Mouse (Mus musculus) fibroblast of lung, adult 2 months (primary cell): Measurements from ENCODE around the gene Adcy7.

Source experiments
- DNase-seq: peaks from one replicate; pipeline ENCODE4 v3.0.0-alpha.2; 2011; ENCODE audit warnings: low read depth

Gene Adcy7

GRCm38 (mm10) chr8:88273051-88273430 lies 838 bp downstream of the Adcy7 start:
- no peak for DNase-seq

GRCm38 (mm10) chr8:88274090-88274489 lies 1.9 kb downstream of the Adcy7 start:
- no peak for DNase-seq

- DNase-seq: no peak
Observed at GRCm38 (mm10) chr8:88279220-88279619, 7.0 kb downstream of the Adcy7 start.

DNA sequence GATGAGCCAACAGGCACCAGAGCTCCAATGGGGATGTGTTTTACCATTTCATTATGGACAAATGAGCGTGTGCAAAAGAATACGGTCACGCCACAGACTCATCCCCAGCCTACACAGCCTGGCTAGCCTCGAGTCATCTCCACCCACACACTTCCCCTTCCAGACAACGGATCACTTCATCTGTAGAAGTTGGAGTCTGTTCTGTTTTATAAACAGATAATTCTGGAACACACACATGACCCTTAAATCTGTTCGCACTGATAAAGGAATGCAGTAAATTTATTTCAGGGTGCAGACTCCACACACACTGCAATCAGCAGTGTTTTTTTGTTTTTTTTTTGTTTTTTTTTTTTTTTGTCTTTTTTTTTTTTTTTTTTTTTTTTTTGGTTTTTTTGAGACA lies 7.5 kb downstream of the Adcy7 start:
- DNase-seq: no peak

- DNase-seq: no peak
Observed at GRCm38 (mm10) chr8:88280904-88281303, 8.7 kb downstream of the Adcy7 start.

GRCm38 (mm10) chr8:88282684-88283083 lies 10.5 kb downstream of the Adcy7 start:
- peak; percentile 93 for DNase-seq

DNA sequence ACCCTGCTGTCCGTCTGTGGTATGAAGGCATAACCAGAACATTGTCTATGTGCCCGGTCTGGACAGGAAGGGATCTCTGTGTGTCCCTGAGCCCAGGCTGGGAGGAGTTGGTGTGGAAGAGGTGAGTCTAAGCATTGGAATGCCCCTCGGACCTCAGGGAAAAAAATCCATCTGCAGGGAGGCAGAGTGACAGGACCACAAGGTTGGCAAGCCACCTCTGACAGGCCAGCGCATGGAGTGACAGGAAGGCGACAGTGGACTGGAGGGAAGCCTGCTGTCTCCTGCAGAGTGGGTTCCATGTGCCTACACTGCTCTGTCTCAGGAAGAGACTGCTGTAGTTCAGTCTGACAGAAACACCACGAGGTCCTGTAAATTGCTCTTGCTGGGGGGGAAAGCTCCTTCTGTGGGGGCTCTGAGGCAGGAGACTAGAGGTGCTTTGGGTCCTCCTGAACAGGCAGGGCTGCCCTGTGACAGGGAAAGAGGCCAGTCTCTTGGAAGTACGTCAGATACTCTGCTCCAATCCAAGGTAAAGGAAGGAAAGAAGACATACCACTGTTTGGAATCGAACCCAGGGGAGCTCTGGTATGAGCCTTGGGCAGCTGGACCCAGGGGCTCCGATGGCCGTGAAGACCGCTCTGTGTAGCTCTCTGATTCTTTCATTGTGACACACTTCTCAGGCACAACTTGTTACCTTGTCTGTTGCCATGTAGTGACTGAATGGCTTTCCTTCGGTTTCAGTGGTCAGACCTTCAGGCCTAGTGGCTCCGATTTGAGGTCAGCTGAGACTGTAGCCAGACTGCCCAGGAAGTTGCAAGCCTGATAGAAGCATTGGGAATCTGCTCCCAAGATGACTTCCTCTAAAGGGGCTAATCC lies 11.3 kb downstream of the Adcy7 start:
- peak; percentile 56 for DNase-seq

GRCm38 (mm10) chr8:88284738-88285137 lies 12.5 kb downstream of the Adcy7 start:
- DNase-seq: peak; percentile 60

- DNase-seq: no peak
Observed at GRCm38 (mm10) chr8:88285469-88286356, 13.5 kb downstream of the Adcy7 start.

DNA sequence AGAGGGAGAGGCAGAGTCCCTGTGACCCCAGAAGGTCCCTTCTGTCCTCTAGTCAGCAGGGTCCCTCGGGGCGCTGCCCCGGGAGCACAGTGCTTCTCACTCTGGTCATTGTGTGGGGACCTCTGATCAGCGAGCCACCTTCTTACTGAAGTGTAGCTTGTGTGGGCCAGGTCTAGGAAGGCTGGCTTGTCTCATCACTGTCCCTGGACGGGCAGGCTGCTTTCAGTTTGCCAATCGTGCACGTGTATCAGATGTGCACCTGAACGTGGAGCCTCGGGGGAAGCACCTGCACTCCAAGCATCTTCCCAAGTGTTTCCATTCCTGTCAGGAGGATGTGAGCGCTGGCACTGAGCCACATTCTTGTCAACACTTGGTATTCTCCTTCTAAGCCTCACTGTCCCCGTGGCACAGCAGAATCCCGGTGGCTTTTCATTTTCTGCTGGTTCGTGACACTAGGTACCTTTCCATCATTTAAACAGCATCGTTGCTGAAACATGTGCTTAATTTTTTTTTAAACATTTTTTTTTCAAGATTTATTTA lies 14.3 kb downstream of the Adcy7 start:
- DNase-seq: no peak

DNA sequence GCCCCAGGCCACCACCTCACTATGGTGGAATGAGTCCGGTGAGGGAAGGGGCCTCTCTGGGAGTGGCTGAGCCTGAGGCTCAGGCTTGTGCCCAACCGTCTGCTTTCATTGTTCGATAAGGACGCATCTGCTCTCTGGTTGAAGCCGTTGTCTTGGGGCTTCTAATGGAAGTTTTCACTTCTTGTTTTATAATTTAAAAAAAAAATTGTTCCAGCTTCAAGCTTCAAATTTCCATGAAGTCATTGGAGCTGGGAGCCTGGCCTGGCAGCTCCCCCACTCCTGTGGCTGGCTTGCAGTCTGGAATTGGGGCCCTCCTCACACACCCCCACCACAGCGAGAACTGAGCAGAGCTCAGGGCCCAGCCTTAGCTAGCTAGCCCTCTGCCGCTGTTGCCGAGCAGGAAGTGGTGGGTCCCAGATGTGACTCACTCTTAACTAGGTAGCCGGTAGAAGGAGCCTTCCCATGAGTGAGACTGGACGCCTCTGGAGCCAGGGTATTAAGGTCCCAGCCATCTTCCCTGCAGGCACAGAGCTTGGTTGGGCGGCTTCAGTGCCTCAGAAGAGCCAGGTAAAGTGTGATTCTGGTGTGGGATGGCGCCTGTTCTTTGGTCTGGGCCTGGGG lies 16.5 kb downstream of the Adcy7 start:
- peak; percentile 63 for DNase-seq

DNA sequence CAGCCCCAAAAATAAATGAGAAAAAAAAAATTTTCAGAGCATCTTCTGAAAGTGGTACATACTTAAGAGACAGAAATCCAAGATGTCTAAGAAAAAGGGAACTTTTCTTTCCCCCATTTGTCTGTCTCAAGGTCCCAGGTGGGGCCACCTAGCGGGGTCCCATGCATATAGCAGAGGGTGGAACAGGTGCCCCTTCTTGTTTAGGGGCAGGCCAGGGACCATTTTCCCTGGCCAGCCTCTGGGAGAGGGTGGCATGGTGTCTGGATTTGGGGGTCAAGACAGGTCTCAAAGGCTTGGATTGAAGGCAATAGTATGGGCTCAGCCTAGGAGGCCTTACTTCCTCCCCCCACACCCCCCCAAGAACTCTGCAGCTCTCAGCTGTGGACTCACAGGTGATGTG lies 17.7 kb downstream of the Adcy7 start:
- DNase-seq: no peak

GRCm38 (mm10) chr8:88290326-88291304 lies 18.4 kb downstream of the Adcy7 start:
- DNase-seq: no peak

DNA sequence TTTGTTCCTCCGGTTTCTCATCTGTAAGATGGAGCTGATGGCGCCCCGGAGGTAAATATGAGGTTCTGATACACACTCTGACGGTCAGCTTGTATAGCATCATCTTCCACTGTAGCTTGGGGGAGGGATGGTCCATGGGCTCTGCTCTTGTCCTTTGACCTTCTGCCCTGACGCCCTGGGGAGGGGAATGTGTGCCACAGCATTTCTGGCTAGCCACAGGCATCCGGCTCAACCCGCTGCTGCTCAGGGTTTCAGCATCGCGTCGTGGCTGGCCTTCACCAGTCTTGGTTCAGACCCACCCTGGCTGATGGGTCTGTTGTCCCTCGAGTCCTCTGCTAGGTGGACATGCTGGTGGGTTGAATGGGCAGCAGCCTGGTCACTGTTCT lies 19.1 kb downstream of the Adcy7 start:
- no peak for DNase-seq

DNA sequence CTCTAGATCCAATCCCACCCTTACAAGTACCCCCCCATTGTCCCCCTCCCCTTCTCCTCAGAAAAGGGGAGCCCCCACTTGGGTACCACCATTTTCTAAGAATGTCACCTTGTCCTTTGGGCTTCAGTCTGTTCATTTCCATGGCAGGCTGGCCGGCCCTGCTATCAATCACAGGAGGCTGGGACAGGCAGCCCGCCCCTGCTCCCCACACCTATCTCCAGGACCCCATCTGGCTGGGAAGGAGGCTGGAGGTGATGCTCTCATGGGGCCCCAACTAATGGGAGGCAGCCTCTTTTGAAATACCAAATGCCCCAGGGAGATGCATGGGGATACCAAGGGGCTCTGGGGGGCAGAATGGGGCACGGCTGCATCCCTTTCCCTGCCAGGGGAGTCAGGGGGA lies 20.7 kb downstream of the Adcy7 start:
- DNase-seq: no peak

GRCm38 (mm10) chr8:88293590-88294356 lies 21.6 kb downstream of the Adcy7 start:
- DNase-seq: no peak

- no peak for DNase-seq
Observed at GRCm38 (mm10) chr8:88294977-88295376, 22.8 kb downstream of the Adcy7 start.

DNA sequence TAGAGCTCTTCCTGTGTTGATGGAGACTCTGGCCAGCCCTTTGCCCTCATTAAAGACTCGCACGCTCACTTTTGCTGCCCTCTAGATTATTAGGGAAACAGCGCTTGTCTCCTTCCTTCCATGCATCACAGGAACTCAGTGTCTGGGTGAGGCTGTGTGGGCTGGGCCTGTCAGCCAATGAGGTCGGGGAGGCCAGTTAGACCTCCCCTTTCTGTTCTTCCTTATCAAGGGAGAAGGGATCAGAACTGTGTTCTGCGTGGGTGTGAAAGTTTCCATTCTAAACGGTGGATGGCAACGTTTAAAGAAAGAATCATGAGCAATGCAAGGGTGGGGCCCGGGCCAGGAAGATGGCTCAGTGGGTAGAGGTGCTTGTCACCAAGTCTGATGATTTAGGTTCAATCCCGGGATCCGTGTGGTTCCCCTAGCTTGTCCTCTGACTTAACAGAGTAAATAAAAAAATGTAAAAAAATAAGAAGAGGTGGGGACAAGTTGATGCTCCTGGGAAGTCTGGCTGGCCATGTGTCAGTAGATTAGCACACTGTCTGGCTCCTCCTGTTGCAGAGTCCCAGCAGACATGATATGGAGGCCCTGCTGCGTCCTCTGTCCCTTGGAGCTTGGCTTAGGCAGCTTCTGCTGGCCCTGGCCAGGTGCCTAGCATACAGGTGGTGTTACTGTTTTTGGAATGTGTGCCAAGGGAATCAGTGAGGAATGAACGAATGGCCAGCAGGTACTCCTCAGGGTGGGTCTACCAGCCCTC lies 26.0 kb downstream of the Adcy7 start:
- DNase-seq: no peak

GRCm38 (mm10) chr8:88298733-88299103 lies 26.5 kb downstream of the Adcy7 start:
- no peak for DNase-seq
